Mouse (Mus musculus) stomach, embryonic 16.5 days (tissue): ENCODE results near the gene Gm49711. TPM values are rescaled to one million over a fixed set of nuclear protein-coding genes. Genes with fewer than 3 reads are reported as not detected.

ENCODE experiments used
- polyA plus RNA-seq: library from polyadenylated mRNA; unstranded; fragments of >200 nt; fragmentation: Nextera tagmentation; extraction: Ambion mirVana; gene quantifications from 2 replicates; pipeline ENCODE4 v1.2.1, GENCODE M21; 2015

Gm49711 gene
- polyA plus RNA-seq, 1 experiment from 2014 or later = not detected

Other genes with a start within 250 kb of the Gm49711 start
- 72.9 and 77.0 TPM in 2 replicates for gene Mrps6, start within 50 bp of the Gm49711 start, polyA plus RNA-seq
- 4.9 and 5.1 TPM in 2 replicates for gene Slc5a3, start within 50 bp of the Gm49711 start, polyA plus RNA-seq
- gene Kcne2, start 234.1 kb downstream of the Gm49711 start, polyA plus RNA-seq = 5.1 and 6.0 TPM in 2 replicates
- 120 and 153 TPM in 2 replicates for gene Smim11, start 243.0 kb downstream of the Gm49711 start, polyA plus RNA-seq